Mouse (Mus musculus) neural tube, embryonic 11.5 days (tissue): ENCODE results near the gene Bbox1. TPM values are rescaled to one million over a fixed set of nuclear protein-coding genes. Genes with fewer than 3 reads are reported as not detected.

Source experiments
- ATAC-seq: fragments of 200-750 bp; cut with Nextera tagmentation; 2 replicates; pipeline ENCODE4 v1.8.0; 2017; ENCODE audit warnings: moderate number of reproducible peaks, mild to moderate bottlenecking, moderate TSS enrichment, moderate library complexity; ENCODE audit not compliant: insufficient read depth, low FRiP score, low TSS enrichment
- DNase-seq: peaks from one replicate; pipeline ENCODE4 v3.0.0-alpha.2; 2015; ENCODE audit warnings: low spot score
- H3K27ac ChIP-seq: fragments of 300-500 bp; sonication (generic); 2 replicates; pipeline ENCODE4 v1.5.1; 2014; ENCODE audit warnings: low read depth, mild to moderate bottlenecking, low read length
- H3K27me3 ChIP-seq: fragments of 300-500 bp; sonication (generic); 2 replicates; pipeline ENCODE4 v1.6.1; 2014; ENCODE audit warnings: mild to moderate bottlenecking, low read length, mixed read lengths; ENCODE audit not compliant: control insufficient read depth, insufficient read depth
- H3K36me3 ChIP-seq: fragments of 300-500 bp; sonication (generic); 2 replicates; pipeline ENCODE4 v1.6.1; 2014; ENCODE audit warnings: mild to moderate bottlenecking, low read length, moderate library complexity, mixed read lengths; ENCODE audit not compliant: control insufficient read depth, insufficient read depth
- H3K4me1 ChIP-seq: fragments of 300-500 bp; sonication (generic); 2 replicates; pipeline ENCODE4 v1.6.1; 2014; ENCODE audit warnings: low read length, mixed read lengths; ENCODE audit not compliant: control insufficient read depth, insufficient read depth
- H3K4me2 ChIP-seq: fragments of 300-500 bp; sonication (generic); 2 replicates; pipeline ENCODE4 v1.6.1; 2014; ENCODE audit warnings: low read depth, mild to moderate bottlenecking, moderate library complexity
- H3K4me3 ChIP-seq: fragments of 300-500 bp; sonication (generic); 2 replicates; pipeline ENCODE4 v1.5.1; 2014; ENCODE audit warnings: low read depth, low read length
- H3K9ac ChIP-seq: fragments of 300-500 bp; sonication (generic); 2 replicates; pipeline ENCODE4 v1.6.1; 2014; ENCODE audit warnings: mild to moderate bottlenecking, low read length
- H3K9me3 ChIP-seq: fragments of 300-500 bp; sonication (generic); 2 replicates; pipeline ENCODE4 v1.6.1; 2016; ENCODE audit warnings: low read length; ENCODE audit not compliant: control insufficient read depth
- WGBS: fragments of 180-500 bp; shearing (Covaris S2); extraction: QIAGEN DNeasy Blood & Tissue Kit; methylation state at CpG from one replicate; pipeline ENCODE4 v1.1.7; 2014; 5-methylcytosine and 5-hydroxymethylcytosine counted together
- polyA plus RNA-seq: library from polyadenylated mRNA; unstranded; fragments of >200 nt; fragmentation: Nextera tagmentation; extraction: Ambion mirVana; gene quantifications from 2 replicates; pipeline ENCODE4 v1.2.1, GENCODE M21; 2014

The Bbox1 gene
- polyA plus RNA-seq, 1 experiment from 2014 or later: not detected

GRCm38 (mm10) chr2:110294927-110295326 is 19.4 kb downstream of the Bbox1 start:
- no peak for DNase-seq
- H3K36me3 ChIP-seq: no peaks in the 10 kb centered on the region

DNA sequence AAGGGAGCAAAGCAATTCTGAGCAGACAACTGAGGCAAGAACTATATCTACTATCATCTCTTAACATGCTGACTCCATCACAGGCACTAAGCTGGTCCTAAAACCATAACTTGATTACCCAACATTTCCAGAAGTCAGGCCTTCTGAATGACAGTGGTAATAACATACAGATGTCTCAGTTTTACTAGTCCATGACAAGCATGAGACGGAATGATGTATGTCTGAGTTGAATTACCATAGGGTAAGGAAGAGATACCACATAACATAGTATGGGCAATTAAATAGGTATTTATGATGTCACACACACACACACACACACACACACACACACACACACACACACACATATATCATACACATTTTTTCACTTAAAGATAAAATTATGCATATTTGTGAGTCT is 26.4 kb downstream of the Bbox1 start:
- ATAC-seq: no peak
- DNase-seq: no peak
- no peaks in the 10 kb centered on the region for H3K36me3 ChIP-seq
- H3K27ac ChIP-seq: no peak overlapping the region
- H3K4me3 ChIP-seq: no peak overlapping the region
- no peak overlapping the region for H3K9ac ChIP-seq
- 80% methylated on average over 1 of the region's 1 CpGs for WGBS
- H3K27me3 ChIP-seq: no peaks in the 10 kb centered on the region
- no peaks in the 10 kb centered on the region for H3K9me3 ChIP-seq
- H3K4me1 ChIP-seq: no peaks in the 10 kb centered on the region
- no peak overlapping the region for H3K4me2 ChIP-seq

More at GRCm38 (mm10) chr2:110294927-110295326, 19.4 kb downstream of the Bbox1 start:
- Histone ChIP-seq H3K4me1 (no peaks in the 10 kb centered on the region), H3K27ac (no peak overlapping the region), H3K4me2 (no peak overlapping the region), H3K9ac (no peak overlapping the region), H3K27me3 (no peaks in the 10 kb centered on the region), H3K9me3 (no peaks in the 10 kb centered on the region), H3K4me3 (no peak overlapping the region)
- no peak for ATAC-seq
- 58% methylated on average over 3 of the region's 3 CpGs for WGBS

DNA sequence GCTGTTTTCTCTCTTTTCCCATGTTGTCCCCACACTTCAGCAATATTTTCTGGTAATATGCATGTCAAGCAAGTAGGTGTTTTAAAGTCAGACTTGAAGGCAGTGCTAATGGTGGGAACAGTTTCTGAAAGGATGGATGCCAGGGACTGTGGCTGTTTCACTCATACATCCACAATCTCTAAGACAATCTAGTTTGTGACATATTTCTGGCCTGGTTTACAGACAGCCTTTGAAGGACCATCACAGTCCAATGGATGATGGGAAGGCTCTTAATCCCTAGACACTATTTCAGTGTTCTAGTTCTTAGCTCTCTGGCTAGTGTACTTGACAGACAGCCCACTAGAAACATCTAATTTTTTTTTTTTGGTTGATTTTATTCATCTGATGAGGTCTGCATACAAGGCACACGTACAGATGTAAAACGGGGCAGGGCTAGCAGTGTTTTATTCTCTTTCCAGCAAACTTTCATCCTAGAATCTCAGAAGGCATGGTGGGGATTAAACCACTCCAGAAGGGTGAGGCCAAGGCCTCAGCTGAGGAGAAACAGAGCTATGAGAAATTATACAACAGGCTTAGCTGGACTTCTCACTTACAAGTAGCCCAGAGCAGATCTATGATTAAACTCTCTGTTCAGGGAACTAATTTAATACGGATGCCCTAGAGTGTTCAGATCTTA is 28.4 kb downstream of the Bbox1 start:
- ATAC-seq (no peak), DNase-seq (no peak)
- Histone ChIP-seq H3K36me3 (no peaks in the 10 kb centered on the region), H3K4me3 (no peak overlapping the region), H3K4me2 (no peak overlapping the region), H3K9ac (no peak overlapping the region), H3K4me1 (no peaks in the 10 kb centered on the region), H3K27me3 (no peaks in the 10 kb centered on the region), H3K9me3 (no peaks in the 10 kb centered on the region), H3K27ac (no peak overlapping the region)
- WGBS: 94% methylated on average over 3 of the region's 3 CpGs

- Histone ChIP-seq H3K9ac (no peak overlapping the region), H3K9me3 (no peaks in the 10 kb centered on the region), H3K27ac (no peak overlapping the region), H3K4me1 (no peaks in the 10 kb centered on the region), H3K36me3 (no peaks in the 10 kb centered on the region), H3K27me3 (no peaks in the 10 kb centered on the region), H3K4me2 (no peak overlapping the region), H3K4me3 (no peak overlapping the region)
- DNase-seq (no peak), ATAC-seq (no peak)
- 81% methylated on average over 2 of the region's 2 CpGs for WGBS
These were observed 38.9 kb downstream of the Bbox1 start for GRCm38 (mm10) chr2:110275424-110275823.

- 95% methylated on average over 2 of the region's 2 CpGs for WGBS
- H3K9ac ChIP-seq: no peak overlapping the region
- ATAC-seq (no peak), DNase-seq (no peak)
- no peak overlapping the region for H3K4me2 ChIP-seq
- H3K9me3 ChIP-seq: no peaks in the 10 kb centered on the region
- H3K4me1 ChIP-seq: no peaks in the 10 kb centered on the region
- no peak overlapping the region for H3K4me3 ChIP-seq
- no peaks in the 10 kb centered on the region for H3K36me3 ChIP-seq
- H3K27me3 ChIP-seq: no peaks in the 10 kb centered on the region
- no peak overlapping the region for H3K27ac ChIP-seq
These were observed 40.2 kb downstream of the Bbox1 start for GRCm38 (mm10) chr2:110274160-110274559.

DNA sequence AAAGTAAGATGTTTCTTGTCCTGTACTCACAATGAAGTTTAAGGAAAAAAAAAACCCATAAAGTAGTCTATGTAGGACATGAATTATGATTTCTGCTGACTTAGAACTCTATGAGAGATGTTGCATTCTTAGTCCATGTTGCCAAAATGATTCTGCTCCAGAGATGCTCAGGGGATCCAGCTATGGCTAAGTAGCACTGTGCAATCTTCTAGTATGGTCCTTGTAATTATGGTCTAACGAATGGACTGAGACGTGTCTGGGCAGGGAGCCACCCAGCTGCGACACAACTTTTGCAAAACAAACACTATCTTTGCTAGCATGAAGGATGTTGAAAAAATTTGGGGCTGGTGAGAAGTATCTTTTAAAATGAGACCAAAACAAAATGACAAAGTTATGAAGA is 45.1 kb downstream of the Bbox1 start:
- no peaks in the 10 kb centered on the region for H3K27me3 ChIP-seq
- WGBS: 85% methylated on average over 3 of the region's 3 CpGs
- H3K4me2 ChIP-seq: no peak overlapping the region
- no peak for DNase-seq
- no peaks in the 10 kb centered on the region for H3K36me3 ChIP-seq
- ATAC-seq: no peak
- no peak overlapping the region for H3K4me3 ChIP-seq
- H3K9ac ChIP-seq: no peak overlapping the region
- H3K27ac ChIP-seq: no peak overlapping the region
- H3K4me1 ChIP-seq: no peaks in the 10 kb centered on the region
- no peaks in the 10 kb centered on the region for H3K9me3 ChIP-seq

- H3K4me1 ChIP-seq: no peaks in the 10 kb centered on the region
- H3K9me3 ChIP-seq: no peaks in the 10 kb centered on the region
- no peak overlapping the region for H3K4me3 ChIP-seq
- no peak for ATAC-seq
- no peaks in the 10 kb centered on the region for H3K36me3 ChIP-seq
- DNase-seq: no peak
- H3K9ac ChIP-seq: no peak overlapping the region
- WGBS: 74% methylated on average over 9 of the region's 9 CpGs
- no peak overlapping the region for H3K4me2 ChIP-seq
- no peaks in the 10 kb centered on the region for H3K27me3 ChIP-seq
- H3K27ac ChIP-seq: no peak overlapping the region
These were observed 82.1 kb downstream of the Bbox1 start for GRCm38 (mm10) chr2:110232252-110232651.

DNA sequence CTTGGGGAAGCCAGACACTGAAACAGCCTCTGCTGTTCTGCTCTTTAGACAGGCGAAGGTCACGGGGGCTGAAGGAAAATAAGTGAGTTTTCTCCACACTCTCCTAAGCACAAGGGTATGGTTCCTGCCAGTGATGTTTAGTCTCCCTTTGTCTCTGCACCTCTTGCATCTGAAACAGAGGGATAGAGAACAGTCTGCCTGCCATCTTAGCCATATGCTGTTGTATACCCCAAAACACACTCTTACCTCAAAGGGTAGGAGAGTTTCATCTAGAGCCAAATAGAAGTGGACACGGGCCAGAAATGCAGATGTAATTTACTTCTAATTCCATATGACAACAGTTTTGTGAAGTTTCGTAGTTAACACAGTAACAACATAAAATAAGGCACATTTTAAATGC is 83.6 kb downstream of the Bbox1 start:
- no peak overlapping the region for H3K4me3 ChIP-seq
- DNase-seq: no peak
- no peak overlapping the region for H3K27ac ChIP-seq
- H3K9me3 ChIP-seq: no peaks in the 10 kb centered on the region
- no peaks in the 10 kb centered on the region for H3K36me3 ChIP-seq
- no peak overlapping the region for H3K4me2 ChIP-seq
- no peaks in the 10 kb centered on the region for H3K27me3 ChIP-seq
- no peak for ATAC-seq
- 74% methylated on average over 4 of the region's 4 CpGs for WGBS
- no peaks in the 10 kb centered on the region for H3K4me1 ChIP-seq
- no peak overlapping the region for H3K9ac ChIP-seq
